Mouse (Mus musculus) spleen, adult 2 months (tissue): ENCODE data around the gene Ppp3r1. TPM values are rescaled to one million over a fixed set of nuclear protein-coding genes. Genes with fewer than 3 reads are reported as not detected.
A peak's percentile ranks its signal among the peaks of the same experiment; 100 is the strongest.

Experiments
- DNase-seq, 2 experiments: peaks; one replicate each; pipeline versions ENCODE4 v3.0.0 to v3.0.0-alpha.2; 2012 to 2021; ENCODE audit warnings: low spot score in 2 of 2, low read depth in 1 of 2
- H3K27ac ChIP-seq: fragments of 200-500 bp; 2 replicates; pipeline ENCODE4 v1.5.1; 2012; ENCODE audit warnings: low read length, inconsistent platforms; ENCODE audit not compliant: insufficient read depth
- H3K27me3 ChIP-seq: fragments of 200-500 bp; 2 replicates; pipeline ENCODE4 v1.6.1; 2012; ENCODE audit warnings: mild to moderate bottlenecking, moderate library complexity, low read length, inconsistent platforms; ENCODE audit not compliant: control insufficient read depth, insufficient read depth
- H3K36me3 ChIP-seq: fragments of 200-500 bp; 2 replicates; pipeline ENCODE4 v1.6.1; 2012; ENCODE audit warnings: mild to moderate bottlenecking, low read length, inconsistent platforms; ENCODE audit not compliant: control insufficient read depth, insufficient read depth
- H3K4me1 ChIP-seq: fragments of 200-500 bp; 2 replicates; pipeline ENCODE4 v1.6.1; 2011; ENCODE audit warnings: inconsistent platforms; ENCODE audit not compliant: control insufficient read depth, insufficient read depth, insufficient read length
- H3K4me3 ChIP-seq: fragments of 200-500 bp; 2 replicates; pipeline ENCODE4 v1.5.1; 2011; ENCODE audit warnings: mild to moderate bottlenecking, inconsistent platforms; ENCODE audit not compliant: insufficient read depth, insufficient read length; ENCODE audit errors: extremely low read depth
- CTCF ChIP-seq: fragments of 200-500 bp; IDR thresholded peaks from 2 replicates; pipeline ENCODE4 v1.5.1; 2011; ENCODE audit warnings: mild to moderate bottlenecking, inconsistent platforms; ENCODE audit not compliant: insufficient read depth, insufficient read length, insufficient replicate concordance; ENCODE audit errors: extremely low read depth
- POLR2A ChIP-seq: fragments of 200-500 bp; IDR thresholded peaks from 2 replicates; pipeline ENCODE4 v1.6.1; 2011; ENCODE audit warnings: low read depth, low read length, inconsistent platforms
- WGBS: fragments of 180-500 bp; shearing (Covaris S2); methylation state at CpG from one replicate; pipeline ENCODE4 v1.1.7; 2018; 5-methylcytosine and 5-hydroxymethylcytosine counted together
- polyA plus RNA-seq: library from polyadenylated mRNA; depleted of rRNA; stranded (reverse); fragments of >200 nt; gene quantifications from 2 replicates; pipeline ENCODE4 v1.2.3, GENCODE M21; 2012

Ppp3r1 gene
- polyA plus RNA-seq, 1 experiment = 25.6 TPM

DNA sequence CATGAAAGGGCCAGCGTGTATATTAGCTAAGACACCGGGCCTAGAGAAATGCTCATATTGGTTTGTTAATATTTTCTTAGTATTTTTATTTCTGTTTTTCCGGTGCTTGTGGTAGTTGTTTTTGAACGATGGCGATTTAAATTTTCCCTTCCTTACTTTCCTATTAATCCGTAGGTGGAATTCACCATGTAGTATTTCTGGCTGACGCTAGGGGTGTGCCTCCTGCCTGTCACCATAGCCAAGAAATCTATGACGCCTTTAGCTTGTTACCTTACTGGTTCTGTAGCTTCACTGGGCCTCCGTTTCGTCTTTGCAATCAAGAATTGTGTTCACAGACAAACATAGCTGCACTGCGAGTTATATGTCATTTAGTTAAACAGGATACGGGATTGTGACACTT lies 1.2 kb downstream of the Ppp3r1 start:
- Histone ChIP-seq H3K36me3 (no peaks in the 10 kb centered on the region), H3K4me1 (peaks cover 5% of the 10 kb centered on the region; the same call in 1 of the 2 replicates), H3K27me3 (no peaks in the 10 kb centered on the region), H3K4me3 (peak overlapping the region; percentile 96), H3K27ac (peak overlapping the region; percentile 88)
- WGBS = under 1% methylated on average over 12 of the region's 12 CpGs
- DNase-seq = peak; percentile 33 to 45
- no peak; the same call in 1 of the 2 replicates for TF ChIP-seq CTCF
- no peak for TF ChIP-seq POLR2A

DNA sequence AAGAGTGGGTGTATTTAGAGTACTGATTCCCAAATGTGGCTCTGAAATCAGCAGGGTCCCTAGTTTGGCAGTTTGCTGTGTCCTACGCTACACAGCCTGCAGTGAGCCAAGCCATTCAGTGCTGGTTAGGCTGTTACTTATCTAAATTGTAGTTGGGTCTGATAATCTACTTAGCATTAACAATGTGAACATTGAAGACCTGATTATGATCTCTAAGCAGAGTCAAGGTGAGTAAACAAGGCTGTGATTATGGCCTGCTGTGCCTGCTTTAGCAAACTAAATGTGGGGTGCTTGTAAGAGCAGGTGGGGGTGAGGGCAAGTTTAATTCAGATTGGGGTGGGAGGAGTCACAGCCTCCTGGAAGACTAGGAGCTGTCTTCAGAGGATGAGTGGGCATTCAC lies 4.9 kb downstream of the Ppp3r1 start:
- H3K36me3 ChIP-seq = no peaks in the 10 kb centered on the region
- no peak overlapping the region for H3K4me3 ChIP-seq
- no peak overlapping the region for H3K27ac ChIP-seq
- DNase-seq = no peak
- no peak for TF ChIP-seq POLR2A
- TF ChIP-seq CTCF = no peak
- no peaks in the 10 kb centered on the region for H3K27me3 ChIP-seq
- 90% methylated on average over 1 of the region's 1 CpGs for WGBS
- H3K4me1 ChIP-seq = peaks cover 22% of the 10 kb centered on the region

DNA sequence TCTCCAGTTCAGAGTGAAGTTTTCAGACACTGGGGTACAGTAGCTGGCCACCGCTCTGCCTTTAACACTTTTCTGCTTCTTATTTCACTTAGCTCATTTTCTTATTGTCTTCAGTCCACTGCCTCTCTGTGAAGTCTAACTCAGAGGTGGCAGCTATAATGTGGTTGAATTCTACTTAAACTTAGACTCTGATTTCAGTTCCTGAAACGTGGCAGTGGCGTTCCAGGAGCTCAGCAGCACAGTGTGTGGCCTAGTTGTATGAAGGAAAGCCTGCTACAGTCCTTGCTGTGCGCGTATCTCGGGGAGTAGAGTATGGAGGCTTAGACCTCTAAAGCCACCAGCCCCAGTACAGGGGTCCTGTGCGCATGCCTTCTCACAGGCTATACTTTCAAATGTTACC lies 7.6 kb downstream of the Ppp3r1 start:
- TF ChIP-seq CTCF = no peak
- no peak for TF ChIP-seq POLR2A
- Histone ChIP-seq H3K4me3 (no peak overlapping the region), H3K27me3 (no peaks in the 10 kb centered on the region), H3K36me3 (no peaks in the 10 kb centered on the region), H3K4me1 (peaks cover 34% of the 10 kb centered on the region), H3K27ac (peak overlapping the region; percentile 62)
- WGBS = 47% methylated on average over 7 of the region's 7 CpGs
- peak; percentile 35 to 47 for DNase-seq

DNA sequence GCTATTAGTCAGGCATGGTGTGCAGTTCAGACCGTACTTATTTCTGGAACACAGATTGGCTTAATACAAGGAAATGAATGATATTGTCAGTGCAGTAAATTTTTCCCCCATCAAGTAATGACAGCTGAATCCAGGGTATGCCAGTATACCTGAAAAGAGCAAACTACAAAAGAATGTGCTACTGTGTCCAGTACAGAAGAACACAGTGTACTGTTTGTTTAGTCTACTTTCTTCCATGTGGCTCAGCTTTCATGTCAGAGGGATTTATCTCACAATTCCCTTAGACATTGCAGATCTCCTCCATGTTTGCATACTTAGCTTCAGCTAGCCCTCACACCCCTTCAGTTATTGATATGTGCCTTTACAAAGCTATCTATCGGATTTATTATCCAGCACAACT lies 10.2 kb downstream of the Ppp3r1 start:
- H3K4me3 ChIP-seq = no peak overlapping the region

DNA sequence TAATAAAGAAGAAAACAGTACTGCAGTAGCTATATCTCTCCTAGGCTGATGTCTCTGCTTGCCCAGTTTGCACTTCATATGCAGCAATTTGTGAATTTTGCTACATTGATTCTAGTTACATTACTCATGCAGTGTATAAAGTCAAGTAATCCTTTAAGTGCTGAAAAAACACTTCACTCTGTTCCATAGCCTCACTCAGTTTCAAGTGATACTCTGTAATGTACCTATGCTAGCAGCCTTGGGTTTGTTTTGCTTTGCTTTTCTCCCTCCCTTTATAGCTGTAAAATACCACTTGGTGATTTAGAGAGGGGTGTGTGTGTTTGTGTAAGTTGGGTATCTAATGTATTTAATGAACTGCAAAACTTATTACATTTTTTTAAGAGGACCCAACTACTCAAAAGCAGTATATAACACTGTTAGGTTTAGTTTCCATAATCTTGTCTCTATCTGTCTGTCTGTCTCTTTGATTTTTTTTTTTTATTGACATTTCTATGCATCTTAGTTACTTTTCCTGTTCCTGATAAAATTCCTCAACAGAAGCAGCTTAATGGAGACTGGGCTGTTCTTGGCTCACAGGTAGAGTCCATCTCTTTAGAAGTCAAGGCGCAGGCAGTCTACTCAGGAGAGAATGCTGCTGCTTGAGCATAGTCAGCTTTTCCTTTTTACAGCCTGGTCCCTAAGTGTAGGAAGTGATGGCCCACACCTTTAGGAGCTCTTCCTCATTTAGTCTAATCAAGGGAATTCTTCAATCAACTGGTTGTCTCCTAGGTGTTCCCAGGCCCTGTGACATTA lies 12.1 kb downstream of the Ppp3r1 start:
- Histone ChIP-seq H3K27me3 (no peaks in the 10 kb centered on the region), H3K36me3 (no peaks in the 10 kb centered on the region), H3K4me1 (peaks cover 26% of the 10 kb centered on the region), H3K4me3 (no peak overlapping the region), H3K27ac (no peak overlapping the region)
- 98% methylated on average over 1 of the region's 1 CpGs for whole genome bisulfite sequencing
- no peak for DNase-seq
- TF ChIP-seq CTCF (no peak), POLR2A (no peak)

More for the DNA sequence above, 10.2 kb downstream of the Ppp3r1 start:
- Histone ChIP-seq H3K27me3 (no peaks in the 10 kb centered on the region), H3K36me3 (no peaks in the 10 kb centered on the region), H3K27ac (no peak overlapping the region), H3K4me1 (peaks cover 36% of the 10 kb centered on the region)
- no peak for TF ChIP-seq CTCF
- no peak for TF ChIP-seq POLR2A
- DNase-seq = no peak
- 95% methylated on average over 2 of the region's 2 CpGs for WGBS

DNA sequence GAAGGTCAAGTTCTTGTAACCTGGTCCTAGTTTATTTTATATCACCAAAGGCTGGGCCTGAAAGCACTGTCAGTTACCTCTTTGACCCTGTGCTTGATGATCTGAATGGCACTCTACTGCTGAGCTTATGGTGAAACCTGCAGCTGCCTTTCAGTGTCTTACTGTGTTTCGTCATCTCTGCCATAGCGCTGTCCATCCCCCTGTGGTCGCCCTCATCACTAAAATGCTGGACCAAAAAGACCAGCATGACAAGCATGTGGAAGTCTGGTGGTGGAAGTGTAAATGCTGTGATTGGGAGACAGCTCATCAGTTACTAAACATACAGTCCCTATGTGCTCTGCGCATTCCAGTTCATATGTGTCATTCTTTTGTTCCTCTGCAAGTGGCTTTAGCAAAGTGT lies 13.2 kb downstream of the Ppp3r1 start:
- H3K4me1 ChIP-seq = peaks cover 21% of the 10 kb centered on the region
- TF ChIP-seq POLR2A (no peak), CTCF (no peak)
- no peaks in the 10 kb centered on the region for H3K36me3 ChIP-seq
- no peak for DNase-seq
- H3K4me3 ChIP-seq = no peak overlapping the region
- H3K27me3 ChIP-seq = no peaks in the 10 kb centered on the region
- WGBS = 90% methylated on average over 4 of the region's 4 CpGs
- peak overlapping the region; percentile 22; the same call in 1 of the 2 replicates for H3K27ac ChIP-seq

DNA sequence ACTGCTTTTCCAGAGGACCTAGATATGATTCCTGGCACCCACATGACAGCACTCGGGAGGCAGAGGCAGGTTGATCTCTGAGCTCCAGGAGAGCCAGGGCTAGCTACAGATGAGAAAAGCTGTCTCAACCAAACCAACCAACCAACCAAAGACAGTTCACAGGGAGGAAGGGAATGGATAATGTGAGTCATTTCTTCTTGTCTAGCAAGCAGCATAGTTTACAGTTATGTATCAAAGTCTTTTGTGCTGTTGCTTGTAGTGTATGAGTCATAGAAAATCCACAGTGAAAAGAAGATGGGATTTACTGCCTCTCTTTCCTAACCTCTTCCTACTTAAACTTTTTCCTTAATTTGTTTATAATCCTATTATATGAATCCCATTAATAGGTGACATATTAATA lies 17.6 kb downstream of the Ppp3r1 start:
- Histone ChIP-seq H3K4me3 (no peak overlapping the region), H3K36me3 (no peaks in the 10 kb centered on the region), H3K27ac (no peak overlapping the region), H3K4me1 (peaks cover 10% of the 10 kb centered on the region; the same call in 1 of the 2 replicates), H3K27me3 (no peaks in the 10 kb centered on the region)
- whole genome bisulfite sequencing = 94% methylated on average over 1 of the region's 1 CpGs
- DNase-seq = no peak
- TF ChIP-seq CTCF (no peak), POLR2A (no peak)
